Mouse (Mus musculus) heart, adult 2 months (tissue): ENCODE measurements around the gene Serpinb1a. TPM values are rescaled to one million over a fixed set of nuclear protein-coding genes. Genes with fewer than 3 reads are reported as not detected.

Experiments used
- DNase-seq, 2 experiments: peaks; one replicate each; pipeline ENCODE4 v3.0.0; 2021
- H3K27ac ChIP-seq: fragments of 200-600 bp; 2 replicates; pipeline ENCODE4 v1.8.1; 2022
- H3K27me3 ChIP-seq: fragments of 200-500 bp; 2 replicates; pipeline ENCODE4 v1.6.1; 2012; ENCODE audit warnings: mild to moderate bottlenecking, low read length, inconsistent platforms, mixed read lengths; ENCODE audit not compliant: control insufficient read depth, insufficient read depth
- H3K36me3 ChIP-seq: fragments of 200-500 bp; 2 replicates; pipeline ENCODE4 v1.6.1; 2012; ENCODE audit warnings: low read length, inconsistent platforms; ENCODE audit not compliant: control insufficient read depth, insufficient read depth
- H3K4me1 ChIP-seq: fragments of 200-500 bp; 2 replicates; pipeline ENCODE4 v1.6.1; 2011; ENCODE audit warnings: low read length; ENCODE audit not compliant: control insufficient read depth, insufficient read depth
- H3K4me3 ChIP-seq: fragments of 200-600 bp; 2 replicates; pipeline ENCODE4 v1.8.1; 2022
- H3K79me2 ChIP-seq: fragments of 200-500 bp; replicated peaks from 2 replicates; pipeline ENCODE4 v1.6.1; 2012; ENCODE audit warnings: mild to moderate bottlenecking, inconsistent platforms, low read length, moderate library complexity, mixed read lengths; ENCODE audit not compliant: control insufficient read depth, insufficient read depth
- H3K9ac ChIP-seq: fragments of 200-500 bp; 2 replicates; pipeline ENCODE4 v1.6.1; 2012; ENCODE audit warnings: low read depth, mild to moderate bottlenecking, control low read depth, inconsistent platforms, low read length, mixed read lengths
- CTCF ChIP-seq: fragments of 200-600 bp; IDR thresholded peaks from 2 replicates; pipeline ENCODE4 v1.8.1; 2022; ENCODE audit warnings: antibody characterized with exemption, mild to moderate bottlenecking, moderate library complexity
- EP300 ChIP-seq: fragments of 200-500 bp; IDR thresholded peaks from 2 replicates; pipeline ENCODE4 v1.6.1; 2011; ENCODE audit warnings: low read depth, low read length, control low read depth; ENCODE audit not compliant: insufficient read depth
- POLR2A ChIP-seq: fragments of 200-500 bp; IDR thresholded peaks from 2 replicates; pipeline ENCODE4 v1.6.1; 2011; ENCODE audit warnings: mild to moderate bottlenecking, low read depth, low read length, control low read depth; ENCODE audit not compliant: insufficient read depth
- WGBS: fragments of 180-500 bp; shearing (Covaris S2); methylation state at CpG from one replicate; pipeline ENCODE4 v1.1.7; 2018; 5-methylcytosine and 5-hydroxymethylcytosine counted together
- intact Hi-C: fragments of 180-260 bp; cut with DNase I; formaldehyde crosslinking; loops from one replicate; pipeline ENCODE4 v1.15.1; 2025
- polyA plus RNA-seq: library from polyadenylated mRNA; depleted of rRNA; stranded (reverse); fragments of >200 nt; gene quantifications from 2 replicates; pipeline ENCODE4 v1.2.3, GENCODE M21; 2012
- total RNA-seq, 2 experiments: library from RNA; stranded (reverse); gene quantifications; 2 replicates each; pipeline ENCODE4 v1.2.3; 2021

The Serpinb1a gene
- total and polyA plus RNA-seq, 3 experiments: 2.8 to 5.7 (median 4.4) TPM

GRCm38 (mm10) chr13:32833237-32833636 lies 17.7 kb downstream of the Serpinb1a start:
- intact Hi-C loops: no loop called here

DNA sequence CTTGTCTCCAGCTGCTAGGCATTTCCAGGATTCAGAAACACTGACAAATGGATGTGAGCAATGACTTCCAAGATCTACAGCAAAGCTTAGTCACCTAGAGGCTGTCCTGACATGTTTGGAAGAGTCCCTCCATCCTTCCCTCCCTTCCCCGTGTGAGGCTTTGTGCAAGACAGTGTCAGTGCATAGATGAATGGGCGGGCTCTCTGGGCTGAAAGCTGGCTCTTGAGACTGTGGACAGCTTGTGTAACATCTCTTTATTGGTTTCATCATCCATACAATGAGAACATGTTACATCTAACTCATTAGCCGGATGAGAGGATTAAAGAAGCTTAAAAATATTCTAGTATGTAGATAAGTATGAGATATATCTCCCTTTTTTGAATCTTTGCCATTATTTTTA lies 18.2 kb downstream of the Serpinb1a start:
- H3K4me3 ChIP-seq: no peak overlapping the region
- H3K36me3 ChIP-seq: 0 out of 2 replicates have a peak, but pooled peaks cover 2% of the 10 kb centered on the region
- no peaks in the 10 kb centered on the region for H3K79me2 ChIP-seq
- H3K9ac ChIP-seq: no peak overlapping the region
- intact Hi-C loops: no loop called here
- H3K27ac ChIP-seq: no peak overlapping the region
- WGBS: 79% methylated on average over 3 of the region's 3 CpGs
- TF ChIP-seq POLR2A (no peak), CTCF (no peak), EP300 (no peak)
- no peaks in the 10 kb centered on the region for H3K27me3 ChIP-seq
- H3K4me1 ChIP-seq: no peaks in the 10 kb centered on the region
- DNase-seq: no peak

More at GRCm38 (mm10) chr13:32833237-32833636, 17.7 kb downstream of the Serpinb1a start:
- Histone ChIP-seq H3K27ac (no peak overlapping the region), H3K4me3 (no peak overlapping the region), H3K4me1 (no peaks in the 10 kb centered on the region), H3K9ac (no peak overlapping the region), H3K36me3 (0 out of 2 replicates have a peak, but pooled peaks cover 2% of the 10 kb centered on the region), H3K27me3 (no peaks in the 10 kb centered on the region), H3K79me2 (no peaks in the 10 kb centered on the region)
- TF ChIP-seq POLR2A (no peak), CTCF (no peak), EP300 (no peak)
- WGBS: 60% methylated on average over 6 of the region's 6 CpGs
- DNase-seq: no peak

DNA sequence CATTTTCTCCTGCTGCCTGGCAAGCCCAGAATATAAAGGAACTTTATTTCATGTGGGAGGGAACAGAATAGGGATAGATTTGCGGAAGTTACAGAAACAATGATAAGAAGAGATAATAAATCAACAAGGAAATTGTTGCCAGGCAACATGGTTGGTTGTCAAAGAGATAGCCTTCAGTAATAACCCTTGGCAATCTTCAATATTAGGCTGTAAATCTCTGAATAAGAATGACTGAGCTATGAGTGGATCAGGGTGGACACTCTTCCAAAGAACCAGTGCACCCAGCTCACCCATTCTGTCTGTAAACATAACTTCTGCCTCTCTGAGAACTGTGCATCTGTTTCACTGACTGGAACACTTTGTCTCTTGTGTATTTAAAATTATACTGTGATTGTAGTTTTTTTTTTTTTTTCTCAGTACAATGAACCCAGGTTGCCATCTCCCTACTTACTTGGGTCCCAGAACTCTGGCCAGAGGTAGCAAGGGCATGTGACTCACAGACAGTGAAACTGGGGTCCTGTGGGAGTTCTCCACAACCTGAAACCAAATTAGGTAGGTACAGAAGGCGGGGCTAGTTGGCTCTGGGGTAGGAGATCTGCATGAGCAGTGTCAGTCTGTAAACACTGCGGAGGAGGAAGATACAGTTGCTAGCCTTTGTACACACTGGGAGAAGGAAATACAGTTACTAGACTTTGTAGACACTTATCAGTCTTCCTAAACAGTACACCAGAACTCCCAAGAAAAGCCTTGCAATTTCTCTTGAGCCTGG lies 19.3 kb downstream of the Serpinb1a start:
- TF ChIP-seq POLR2A (no peak), CTCF (no peak), EP300 (no peak)
- 69% methylated on average over 3 of the region's 3 CpGs for WGBS
- no peaks in the 10 kb centered on the region for H3K4me1 ChIP-seq

GRCm38 (mm10) chr13:32828886-32829285 lies 22.1 kb downstream of the Serpinb1a start:
- Histone ChIP-seq H3K27ac (no peak overlapping the region), H3K79me2 (no peaks in the 10 kb centered on the region), H3K4me1 (no peaks in the 10 kb centered on the region), H3K36me3 (0 out of 2 replicates have a peak, but pooled peaks cover 2% of the 10 kb centered on the region), H3K4me3 (no peak overlapping the region), H3K27me3 (no peaks in the 10 kb centered on the region), H3K9ac (no peak overlapping the region)
- TF ChIP-seq CTCF (no peak), EP300 (no peak), POLR2A (no peak)
- no peak for DNase-seq
- intact Hi-C loops: no loop called here
- WGBS: 47% methylated on average over 4 of the region's 4 CpGs

More for the DNA sequence above, 19.3 kb downstream of the Serpinb1a start:
- Histone ChIP-seq H3K4me3 (no peak overlapping the region), H3K9ac (no peak overlapping the region), H3K79me2 (no peaks in the 10 kb centered on the region), H3K27ac (no peak overlapping the region), H3K27me3 (no peaks in the 10 kb centered on the region), H3K36me3 (0 out of 2 replicates have a peak, but pooled peaks cover 2% of the 10 kb centered on the region)
- intact Hi-C loops: no loop called here
- peak in 1 of 2 experiments; percentile 31 for DNase-seq

DNA sequence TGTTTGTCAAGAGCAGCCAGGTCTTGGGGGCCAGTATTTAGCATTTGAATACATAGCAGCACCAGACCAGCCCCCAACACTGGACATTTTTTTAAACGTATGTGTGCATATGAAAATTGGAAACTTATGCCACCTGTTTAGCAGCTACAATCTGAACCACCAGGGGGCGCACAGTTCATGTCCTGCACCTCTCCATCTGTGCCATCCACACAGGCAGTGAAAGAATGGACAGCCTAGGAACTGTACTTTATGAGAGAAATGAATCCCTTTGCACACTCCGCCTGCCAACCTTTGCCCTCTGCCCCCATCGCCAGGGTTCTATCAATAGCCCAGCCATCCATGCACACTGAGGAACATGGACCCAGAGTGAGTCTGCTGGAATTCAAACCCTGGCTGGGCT lies 23.0 kb downstream of the Serpinb1a start:
- WGBS: 64% methylated on average over 4 of the region's 4 CpGs
- no peaks in the 10 kb centered on the region for H3K27me3 ChIP-seq
- intact Hi-C loops: no loop called here
- H3K9ac ChIP-seq: no peak overlapping the region
- no peak overlapping the region for H3K27ac ChIP-seq
- H3K79me2 ChIP-seq: no peaks in the 10 kb centered on the region
- 0 out of 2 replicates have a peak, but pooled peaks cover 2% of the 10 kb centered on the region for H3K36me3 ChIP-seq
- DNase-seq: peak; percentile 49 to 58
- no peak for TF ChIP-seq POLR2A
- peak; percentile 78 for TF ChIP-seq CTCF
- H3K4me1 ChIP-seq: no peaks in the 10 kb centered on the region
- H3K4me3 ChIP-seq: no peak overlapping the region
